Mouse (Mus musculus): ENCODE data around the gene Hacd3.

The Hacd3 gene

GRCm38 (mm10) chr9:65020991-65021886, at the start of gene Hacd3:
TSS of gene Hacd3 (minus strand) at chr9:65021693.
- DNase-seq (ENCODE audit: low spot score in 2 of 2): peak; percentile 86 to 93

GRCm38 (mm10) chr9:65070587-65070986, 49.1 kb upstream of the Hacd3 start:
- no peak for DNase-seq (ENCODE audit: low spot score in 2 of 2)

GRCm38 (mm10) chr9:65064251-65064650, 42.8 kb upstream of the Hacd3 start:
- no peak for DNase-seq (ENCODE audit: low spot score in 2 of 2)

DNA sequence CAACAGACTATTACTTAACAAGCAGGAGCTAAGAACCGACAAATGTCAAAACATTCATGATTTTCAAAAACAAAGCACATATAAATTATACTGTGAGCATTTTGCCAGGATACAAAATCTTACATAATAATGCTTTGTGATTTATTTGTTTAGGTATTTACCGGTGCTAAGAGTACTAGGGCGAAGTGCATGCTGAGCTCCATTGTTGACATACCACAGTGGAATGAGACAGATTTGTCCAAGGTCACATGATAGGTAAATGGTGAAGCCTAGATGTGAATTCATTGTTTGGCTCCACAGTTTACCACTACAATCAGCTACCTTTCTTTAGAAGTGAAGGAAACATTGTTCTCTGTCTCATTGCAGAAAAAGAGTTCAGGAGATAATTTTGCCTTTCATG, 29.5 kb upstream of the Hacd3 start:
- DNase-seq (ENCODE audit: low spot score in 2 of 2): no peak

- no peak for DNase-seq (ENCODE audit: low spot score in 2 of 2)
Observed at GRCm38 (mm10) chr9:65049422-65049821, 27.9 kb upstream of the Hacd3 start.

- no peak for DNase-seq (ENCODE audit: low spot score in 2 of 2)
Observed at GRCm38 (mm10) chr9:65046993-65047392, 25.5 kb upstream of the Hacd3 start.

GRCm38 (mm10) chr9:65041430-65041829, 19.9 kb upstream of the Hacd3 start:
- peak in 1 of 2 experiments; percentile 38 for DNase-seq (ENCODE audit: low spot score in 2 of 2)

DNA sequence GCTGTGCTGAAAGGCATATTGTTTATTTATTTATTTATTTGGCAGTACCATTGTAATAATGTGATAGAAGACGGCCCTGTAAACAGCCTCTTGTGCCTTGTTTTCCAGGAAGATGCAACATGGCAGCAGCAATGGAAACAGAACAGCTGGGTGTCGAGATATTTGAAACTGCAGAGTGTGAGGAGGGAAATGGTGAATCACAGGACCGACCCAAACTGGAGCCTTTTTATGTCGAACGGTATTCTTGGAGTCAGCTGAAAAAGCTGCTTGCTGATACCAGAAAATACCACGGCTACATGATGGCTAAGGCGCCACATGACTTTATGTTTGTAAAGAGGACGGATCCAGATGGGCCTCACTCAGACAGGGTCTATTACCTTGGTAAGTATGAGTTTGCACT, 15.4 kb upstream of the Hacd3 start:
- DNase-seq (ENCODE audit: low spot score in 2 of 2): no peak

DNA sequence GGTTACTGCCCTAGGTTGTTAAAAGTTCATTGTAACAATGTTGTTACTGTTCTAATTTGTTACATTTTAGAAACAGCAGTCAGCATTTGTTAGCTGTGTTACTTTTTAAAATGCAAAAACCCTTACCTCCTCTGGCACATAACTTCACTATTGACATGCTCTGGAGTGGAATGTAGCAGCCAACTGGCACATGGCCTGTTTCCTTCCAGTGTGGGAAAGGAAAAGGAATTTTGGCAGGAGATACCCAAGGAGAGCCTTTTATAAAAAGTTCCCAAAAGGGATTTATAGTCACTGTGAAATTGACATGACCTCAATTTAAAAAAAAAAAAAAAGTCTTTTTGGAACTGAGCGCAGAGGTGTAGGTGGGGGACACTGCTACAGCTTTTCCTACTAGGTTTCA, 15.0 kb upstream of the Hacd3 start:
- no peak for DNase-seq (ENCODE audit: low spot score in 2 of 2)

DNA sequence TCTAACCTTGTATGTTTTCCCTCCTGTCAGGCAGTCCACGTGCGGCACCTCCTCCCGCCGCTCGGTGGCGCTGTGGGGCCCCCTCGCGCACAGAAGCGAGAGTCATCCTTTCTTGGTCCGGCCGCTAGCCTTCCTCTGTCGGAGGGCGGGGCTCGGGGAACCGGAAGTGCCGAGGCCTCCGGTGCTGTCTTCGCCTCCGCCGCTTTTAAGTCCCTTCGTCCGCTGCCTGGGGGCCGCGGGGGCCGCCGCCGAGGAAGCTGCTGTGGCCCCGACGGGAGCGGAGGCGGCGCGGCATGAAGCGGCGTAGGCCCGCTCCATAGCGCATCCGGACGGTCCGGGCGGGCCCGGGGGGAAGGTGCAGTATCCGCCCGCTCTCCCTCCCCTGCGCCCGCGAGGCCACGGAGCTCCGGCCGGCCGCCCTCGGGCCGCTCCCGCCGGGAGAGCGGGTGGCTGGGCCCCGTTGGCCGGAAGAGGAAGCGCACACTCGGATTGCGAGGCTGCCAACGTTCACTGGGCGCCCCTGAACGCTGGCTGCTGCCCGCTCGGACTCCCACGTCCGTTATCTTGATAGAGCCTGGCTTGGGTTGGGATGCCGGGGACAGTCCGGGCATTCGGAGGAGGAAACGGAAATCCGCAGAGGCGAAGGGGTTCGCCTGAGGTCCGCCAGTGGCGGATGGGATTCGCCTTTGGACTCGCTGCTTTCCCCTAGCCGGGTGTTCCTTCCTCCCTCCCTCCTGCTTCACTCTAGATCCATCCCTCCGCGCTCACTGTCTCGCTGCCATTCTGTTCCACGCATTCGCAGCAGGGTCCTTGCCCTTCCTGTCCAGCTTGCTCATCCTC, 11.0 kb upstream of the Hacd3 start, which contains the start of gene Dpp8:
Gene Dpp8, plus strand, starts transcription at position 146 of the 840 bp plus-strand sequence.
- DNase-seq (ENCODE audit: low spot score in 2 of 2): peak; percentile 94 to 98

- no peak for DNase-seq (ENCODE audit: low spot score in 2 of 2)
Observed at GRCm38 (mm10) chr9:65031894-65032268, 10.4 kb upstream of the Hacd3 start.

- DNase-seq (ENCODE audit: low spot score in 2 of 2): peak; percentile 22 to 32
Observed at GRCm38 (mm10) chr9:65031355-65031754, 9.9 kb upstream of the Hacd3 start.

DNA sequence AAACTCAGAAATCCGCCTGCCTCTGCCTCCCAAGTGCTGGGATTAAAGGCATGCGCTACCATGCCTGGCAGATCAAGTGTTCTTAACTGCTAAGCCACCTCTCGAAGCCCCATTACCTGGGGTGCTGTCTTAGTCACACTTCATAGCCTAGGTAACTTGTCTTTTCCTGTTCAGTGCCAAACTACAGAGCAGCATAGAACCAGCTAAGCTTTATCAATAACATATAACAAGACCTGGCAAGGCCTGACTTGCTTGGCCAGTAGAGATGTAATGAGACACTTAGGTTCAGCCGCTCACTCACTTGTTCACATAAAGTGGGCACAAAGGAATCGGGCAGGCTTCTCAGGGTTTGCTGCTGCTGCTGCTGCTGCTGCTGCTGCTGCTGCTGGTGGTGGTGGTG, 6.8 kb upstream of the Hacd3 start:
- DNase-seq (ENCODE audit: low spot score in 2 of 2): no peak

DNA sequence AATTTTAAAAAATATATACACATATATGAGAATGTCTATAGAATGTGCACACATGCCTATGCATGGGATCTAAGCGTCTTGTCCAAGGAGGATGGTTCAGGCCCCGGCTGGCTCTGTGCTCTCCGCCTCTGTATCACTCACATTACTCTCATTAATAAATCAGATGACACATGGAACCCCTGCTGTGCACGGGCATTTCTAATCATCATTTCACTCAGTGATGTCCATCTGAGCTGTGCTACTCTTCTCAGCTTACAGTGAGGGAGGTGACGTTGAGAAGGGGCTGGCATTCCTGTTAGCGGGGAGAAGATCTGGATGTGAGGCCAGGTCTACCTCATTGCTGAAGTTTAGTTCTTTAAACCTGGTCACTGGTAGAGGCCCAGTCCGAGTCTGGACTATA, 5.7 kb upstream of the Hacd3 start:
- no peak for DNase-seq (ENCODE audit: low spot score in 2 of 2)

DNA sequence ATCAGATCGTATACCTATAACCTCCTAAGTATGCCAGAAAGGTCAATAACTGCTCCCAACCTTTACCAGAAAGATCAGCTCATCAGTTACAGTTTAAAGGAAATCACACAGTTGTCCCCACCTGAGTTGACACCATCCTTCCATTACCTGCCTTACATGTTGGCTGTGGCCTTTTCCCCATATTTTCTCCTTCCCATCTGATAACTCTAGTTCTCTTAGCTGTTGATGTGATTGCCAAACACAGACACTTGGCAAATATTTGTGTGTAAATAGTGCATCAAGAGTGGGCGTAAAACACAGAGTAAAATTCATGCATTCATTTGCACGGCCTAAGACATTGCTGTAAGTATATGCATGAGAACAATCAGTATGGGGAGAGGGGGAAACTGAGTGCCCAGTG, 2.0 kb upstream of the Hacd3 start:
- DNase-seq (ENCODE audit: low spot score in 2 of 2): no peak

- DNase-seq (ENCODE audit: low spot score in 2 of 2): peak in 1 of 2 experiments; percentile 21
Observed at GRCm38 (mm10) chr9:65022580-65023135, 1.2 kb upstream of the Hacd3 start.

GRCm38 (mm10) chr9:65021887-65022579, 540 bp upstream of the Hacd3 start:
- peak in 1 of 2 experiments; percentile 20 for DNase-seq (ENCODE audit: low spot score in 2 of 2)

GRCm38 (mm10) chr9:65020128-65020527, 1.4 kb downstream of the Hacd3 start:
- DNase-seq (ENCODE audit: low spot score in 2 of 2): no peak

DNA sequence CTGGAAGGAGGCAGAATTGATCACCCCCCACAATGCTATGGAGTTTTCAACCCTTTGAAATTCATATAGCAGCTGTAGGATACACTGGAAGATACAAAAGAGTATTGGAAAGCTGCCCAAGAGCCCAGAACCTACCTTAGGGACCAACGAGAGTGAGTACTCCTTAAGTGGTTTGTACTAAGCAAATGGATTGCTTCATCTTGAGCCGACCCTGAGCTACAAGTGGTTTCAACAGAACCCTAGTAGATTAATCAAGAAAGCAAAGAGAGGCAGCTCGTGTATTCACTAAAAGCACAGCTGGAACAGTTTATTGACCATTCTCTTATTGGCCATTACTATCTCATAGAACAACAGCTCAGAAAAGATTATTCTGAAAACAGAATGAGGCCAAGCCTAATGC, 2.3 kb downstream of the Hacd3 start:
- no peak for DNase-seq (ENCODE audit: low spot score in 2 of 2)

- DNase-seq (ENCODE audit: low spot score in 2 of 2): peak in 1 of 2 experiments; percentile 13
Observed at GRCm38 (mm10) chr9:65018588-65019121, 2.8 kb downstream of the Hacd3 start.

GRCm38 (mm10) chr9:65017896-65018295, 3.6 kb downstream of the Hacd3 start:
- no peak for DNase-seq (ENCODE audit: low spot score in 2 of 2)
